Mouse (Mus musculus) heart, postnatal 0 days (tissue): ENCODE data around the gene Tas2r137.

ENCODE experiments used
- CTCF ChIP-seq: IDR thresholded peaks from 2 replicates; pipeline ENCODE4 v1.5.1; 2016; ENCODE audit warnings: antibody characterized with exemption, control low read depth, low read depth
- EP300 ChIP-seq: IDR thresholded peaks from 2 replicates; pipeline ENCODE4 v1.6.1; 2016; ENCODE audit warnings: antibody characterized with exemption, low read depth

DNA sequence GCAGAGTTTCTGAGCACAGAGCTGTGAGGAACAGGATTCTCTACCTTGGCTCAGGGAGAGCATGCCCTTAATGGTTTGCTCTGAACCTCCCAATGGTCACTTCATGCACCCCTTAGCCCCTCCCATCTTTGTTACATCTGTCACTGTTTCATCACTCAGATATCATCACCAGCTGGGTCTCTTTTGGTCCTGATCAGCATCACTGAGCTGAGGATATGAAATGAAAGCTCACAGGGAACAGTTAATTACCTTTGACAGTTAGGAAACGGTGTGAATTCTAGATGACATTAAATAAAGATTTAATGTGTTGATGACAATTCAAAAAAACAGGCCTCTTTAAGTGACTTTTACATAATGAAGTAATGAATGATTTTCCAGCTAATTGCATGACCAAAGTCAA is 28.4 kb downstream of the Tas2r137 start, which contains the start of gene Prss37:
- TF ChIP-seq CTCF (no peak), EP300 (no peak)
